Mouse (Mus musculus): Measurements from ENCODE around the gene Nrp1. TPM values are rescaled to one million over a fixed set of nuclear protein-coding genes. Genes with fewer than 3 reads are reported as not detected.

Gene Nrp1
- 48.5 and 55.3 TPM in 2 replicates for polyA plus RNA-seq (2014; fragmentation: Nextera tagmentation; extraction: Ambion mirVana)

DNA sequence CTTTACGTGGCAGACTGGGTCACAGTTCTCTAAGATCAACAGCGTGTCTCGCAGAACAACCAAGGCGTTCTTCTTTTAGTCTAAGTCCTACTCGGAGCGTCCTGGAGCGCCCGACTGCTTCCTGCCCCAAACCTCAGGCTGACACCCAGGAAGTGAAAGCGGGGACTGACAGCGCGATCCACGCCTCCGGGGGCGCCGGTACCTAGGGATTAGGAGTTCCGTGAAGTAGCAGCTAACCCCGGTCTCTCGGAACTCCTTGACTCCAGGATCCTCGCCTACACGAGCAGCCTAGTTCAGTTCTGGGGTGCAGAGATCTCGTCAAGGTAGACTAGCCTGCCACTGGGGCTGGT is at the start of gene Nrp1:
Nrp1 (plus strand) TSS at position 199 of the 350 bp plus-strand sequence.
- peak within 1 kb of the TSS; percentile 87 for H3K27ac ChIP-seq (ENCODE audit: low read depth, low read length)
- H3K4me2 ChIP-seq, result peak within 1 kb of the TSS; percentile 73
- H3K27me3 ChIP-seq (replicated peaks; ENCODE audit: control insufficient read depth, insufficient read depth, low read length), result peaks cover 38% of the 10 kb centered on the region
- no peaks in the 10 kb centered on the region for H3K36me3 ChIP-seq (ENCODE audit: control insufficient read depth, insufficient read depth, low read length)
- ATAC-seq (replicated peaks; ENCODE audit: low FRiP score) (no peak), DNase-seq (ENCODE audit: low spot score) (no peak)
- H3K4me3 ChIP-seq (ENCODE audit: low read depth, low read length), result peak within 1 kb of the TSS; percentile 68
- H3K4me1 ChIP-seq (replicated peaks; ENCODE audit: control insufficient read depth, insufficient read depth, low read length), result 0 out of 2 replicates have a peak, but pooled peaks cover 2% of the 10 kb centered on the region
- peak within 1 kb of the TSS; percentile 70 for H3K9ac ChIP-seq (ENCODE audit: low read depth, low read length)
- H3K9me3 ChIP-seq (ENCODE audit: control insufficient read depth, low read length), result no peaks in the 10 kb centered on the region
- 1% methylated on average over 21 of the region's 21 CpGs for WGBS

DNA sequence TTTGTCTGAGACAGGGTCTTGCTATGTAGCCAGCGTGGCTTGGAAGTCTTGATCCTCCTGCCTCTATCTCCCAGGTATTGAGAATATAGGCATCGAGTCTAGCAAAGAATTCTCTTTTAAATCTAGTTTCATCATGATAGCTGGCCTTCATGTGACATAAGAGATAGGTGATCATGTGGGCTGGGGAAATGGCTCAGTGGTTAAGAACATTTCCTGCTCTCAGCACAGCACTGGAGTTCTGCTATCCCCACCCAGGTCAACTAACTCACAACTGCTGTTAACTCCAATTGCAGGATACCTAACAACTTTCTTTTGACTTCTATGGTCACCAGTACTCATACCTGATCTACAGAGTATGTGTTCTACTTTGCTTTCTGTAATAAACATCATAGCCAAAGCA is 37.6 kb upstream of the Nrp1 start:
- H3K9me3 ChIP-seq (ENCODE audit: control insufficient read depth, low read length), result no peaks in the 10 kb centered on the region
- H3K4me1 ChIP-seq (replicated peaks; ENCODE audit: control insufficient read depth, insufficient read depth, low read length), result no peaks in the 10 kb centered on the region
- WGBS, result 73% methylated on average over 2 of the region's 2 CpGs
- no peaks in the 10 kb centered on the region for H3K36me3 ChIP-seq (ENCODE audit: control insufficient read depth, insufficient read depth, low read length)
- H3K4me3 ChIP-seq (ENCODE audit: low read depth, low read length), result no peak overlapping the region
- DNase-seq (ENCODE audit: low spot score) (no peak), ATAC-seq (replicated peaks; ENCODE audit: low FRiP score) (no peak)
- no peak overlapping the region for H3K9ac ChIP-seq (ENCODE audit: low read depth, low read length)
- no peaks in the 10 kb centered on the region for H3K27me3 ChIP-seq (replicated peaks; ENCODE audit: control insufficient read depth, insufficient read depth, low read length)
- no peak overlapping the region for H3K27ac ChIP-seq (ENCODE audit: low read depth, low read length)
- H3K4me2 ChIP-seq, result no peak overlapping the region

DNA sequence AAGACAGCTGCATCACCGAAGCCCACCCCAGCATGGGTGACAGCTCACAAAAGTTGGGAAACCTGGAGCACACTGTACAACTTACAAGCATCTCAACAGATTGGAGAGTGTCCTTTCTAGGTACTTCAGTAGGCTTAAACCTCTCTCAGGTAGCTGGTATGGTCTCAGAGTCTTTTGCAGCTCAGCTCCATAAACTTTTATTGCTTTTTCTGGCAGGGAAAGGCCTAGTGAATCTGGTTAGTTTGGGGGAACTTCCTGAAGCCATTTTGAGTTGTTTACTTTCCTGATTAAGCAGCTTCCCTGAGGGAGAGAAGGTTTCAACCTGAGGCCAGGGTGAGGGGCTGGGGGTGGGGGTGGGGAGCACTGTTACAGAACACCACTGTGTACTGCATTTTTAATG is 31.1 kb upstream of the Nrp1 start:
- DNase-seq (ENCODE audit: low spot score), result no peak
- no peak overlapping the region for H3K9ac ChIP-seq (ENCODE audit: low read depth, low read length)

DNA sequence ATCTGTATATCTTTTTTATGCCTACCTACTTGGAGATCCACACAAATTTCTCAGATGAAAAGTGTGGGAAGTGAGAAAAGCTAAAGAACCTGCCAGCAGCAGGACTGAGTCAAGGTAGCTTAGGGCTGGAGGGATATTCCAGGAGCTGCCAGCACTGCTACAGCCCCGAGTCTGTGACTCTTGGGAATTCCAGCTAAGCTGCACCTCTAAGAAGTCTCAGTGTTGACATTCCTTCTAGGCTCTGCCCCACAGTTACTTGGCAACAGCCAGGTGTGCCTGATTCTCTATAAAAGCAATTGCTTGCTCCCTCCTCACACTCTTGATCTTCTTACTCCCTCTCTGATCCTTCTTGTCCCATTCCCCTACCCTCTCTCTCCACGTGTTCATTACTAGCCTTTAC is 30.5 kb upstream of the Nrp1 start:
- Histone ChIP-seq H3K9me3 (ENCODE audit: control insufficient read depth, low read length) (no peaks in the 10 kb centered on the region), H3K36me3 (ENCODE audit: control insufficient read depth, insufficient read depth, low read length) (no peaks in the 10 kb centered on the region), H3K27me3 (replicated peaks; ENCODE audit: control insufficient read depth, insufficient read depth, low read length) (no peaks in the 10 kb centered on the region), H3K4me1 (replicated peaks; ENCODE audit: control insufficient read depth, insufficient read depth, low read length) (no peaks in the 10 kb centered on the region), H3K4me3 (ENCODE audit: low read depth, low read length) (no peak overlapping the region), H3K27ac (ENCODE audit: low read depth, low read length) (no peak overlapping the region), H3K4me2 (no peak overlapping the region), H3K9ac (ENCODE audit: low read depth, low read length) (no peak overlapping the region)
- DNase-seq (ENCODE audit: low spot score), result no peak
- ATAC-seq (replicated peaks; ENCODE audit: low FRiP score), result no peak
- WGBS, result 33% methylated on average over 2 of the region's 2 CpGs

More for the DNA sequence above, 31.1 kb upstream of the Nrp1 start:
- no peak overlapping the region for H3K27ac ChIP-seq (ENCODE audit: low read depth, low read length)
- ATAC-seq (replicated peaks; ENCODE audit: low FRiP score), result no peak
- H3K9me3 ChIP-seq (ENCODE audit: control insufficient read depth, low read length), result no peaks in the 10 kb centered on the region
- no peak overlapping the region for H3K4me3 ChIP-seq (ENCODE audit: low read depth, low read length)
- no peaks in the 10 kb centered on the region for H3K27me3 ChIP-seq (replicated peaks; ENCODE audit: control insufficient read depth, insufficient read depth, low read length)
- WGBS, result 80% methylated on average over 1 of the region's 1 CpGs
- H3K4me1 ChIP-seq (replicated peaks; ENCODE audit: control insufficient read depth, insufficient read depth, low read length), result no peaks in the 10 kb centered on the region
- H3K36me3 ChIP-seq (ENCODE audit: control insufficient read depth, insufficient read depth, low read length), result no peaks in the 10 kb centered on the region
- no peak overlapping the region for H3K4me2 ChIP-seq

DNA sequence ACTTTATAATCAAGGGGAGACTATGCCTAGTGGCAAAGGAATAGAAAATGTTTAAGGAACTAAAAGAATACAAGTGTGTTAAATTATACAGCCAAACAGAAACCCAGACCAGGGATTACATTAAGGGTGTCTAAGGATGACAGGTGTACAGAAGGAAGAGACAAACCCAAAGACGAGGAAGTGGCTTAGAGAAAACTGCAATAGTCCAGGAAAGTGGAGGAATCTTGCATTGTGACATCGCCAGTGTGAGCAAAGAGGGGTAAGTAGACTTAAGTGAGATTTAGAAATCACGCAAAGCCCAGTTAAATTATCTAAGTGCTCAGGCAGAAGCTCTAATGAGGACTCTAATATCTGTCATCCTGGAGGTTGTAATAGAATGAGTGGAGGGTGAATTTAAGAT is 28.9 kb upstream of the Nrp1 start:
- Histone ChIP-seq H3K9me3 (ENCODE audit: control insufficient read depth, low read length) (no peaks in the 10 kb centered on the region), H3K27me3 (replicated peaks; ENCODE audit: control insufficient read depth, insufficient read depth, low read length) (no peaks in the 10 kb centered on the region), H3K4me2 (no peak overlapping the region), H3K9ac (ENCODE audit: low read depth, low read length) (no peak overlapping the region), H3K4me1 (replicated peaks; ENCODE audit: control insufficient read depth, insufficient read depth, low read length) (no peaks in the 10 kb centered on the region), H3K27ac (ENCODE audit: low read depth, low read length) (no peak overlapping the region), H3K36me3 (ENCODE audit: control insufficient read depth, insufficient read depth, low read length) (no peaks in the 10 kb centered on the region), H3K4me3 (ENCODE audit: low read depth, low read length) (no peak overlapping the region)
- DNase-seq (ENCODE audit: low spot score) (no peak), ATAC-seq (replicated peaks; ENCODE audit: low FRiP score) (no peak)
- 80% methylated on average over 3 of the region's 3 CpGs for WGBS

DNA sequence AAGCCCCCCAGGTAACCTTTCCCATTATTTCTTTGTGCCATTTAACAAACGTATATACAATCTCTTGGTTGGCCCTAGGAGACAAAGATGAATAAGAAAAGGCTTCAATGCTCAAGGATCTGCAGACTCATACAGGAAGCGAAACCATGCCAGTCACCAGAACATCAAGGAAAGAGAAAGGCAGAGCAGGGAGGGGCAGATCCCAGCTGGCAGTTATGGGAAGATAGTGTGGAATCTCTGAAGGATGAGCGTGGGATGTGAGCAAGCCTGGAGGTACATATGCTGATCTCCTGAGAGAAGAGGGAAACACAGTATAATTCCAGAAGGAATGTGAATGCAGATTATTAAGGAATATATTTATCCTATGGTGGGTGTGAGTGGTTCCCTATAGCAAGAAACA is 22.4 kb upstream of the Nrp1 start:
- H3K4me2 ChIP-seq, result no peak overlapping the region
- no peak overlapping the region for H3K27ac ChIP-seq (ENCODE audit: low read depth, low read length)
- no peaks in the 10 kb centered on the region for H3K9me3 ChIP-seq (ENCODE audit: control insufficient read depth, low read length)
- ATAC-seq (replicated peaks; ENCODE audit: low FRiP score) (no peak), DNase-seq (ENCODE audit: low spot score) (no peak)
- no peak overlapping the region for H3K4me3 ChIP-seq (ENCODE audit: low read depth, low read length)
- H3K27me3 ChIP-seq (replicated peaks; ENCODE audit: control insufficient read depth, insufficient read depth, low read length), result no peaks in the 10 kb centered on the region
- H3K36me3 ChIP-seq (ENCODE audit: control insufficient read depth, insufficient read depth, low read length), result no peaks in the 10 kb centered on the region
- H3K9ac ChIP-seq (ENCODE audit: low read depth, low read length), result no peak overlapping the region
- WGBS, result 80% methylated on average over 3 of the region's 3 CpGs
- no peaks in the 10 kb centered on the region for H3K4me1 ChIP-seq (replicated peaks; ENCODE audit: control insufficient read depth, insufficient read depth, low read length)

DNA sequence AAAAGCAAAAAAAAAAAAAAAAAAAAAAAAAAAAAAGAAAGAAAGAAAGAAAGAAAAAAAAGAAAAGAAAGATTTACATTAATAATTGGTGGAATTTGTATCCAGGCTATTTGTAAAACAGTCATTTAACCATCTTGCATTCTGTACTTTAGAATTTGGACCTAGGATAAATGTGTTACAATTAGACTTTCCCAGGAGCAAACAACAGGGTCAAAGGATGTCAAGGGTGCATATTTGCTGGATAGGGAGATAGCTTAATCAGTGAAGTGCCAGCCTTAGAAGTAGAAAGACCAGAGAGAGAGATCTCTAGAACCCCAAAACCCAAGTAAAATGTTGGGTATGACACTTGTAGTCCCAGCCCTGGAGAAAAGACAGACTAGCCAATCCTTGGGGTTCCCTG is 19.5 kb upstream of the Nrp1 start:
- H3K27me3 ChIP-seq (replicated peaks; ENCODE audit: control insufficient read depth, insufficient read depth, low read length), result no peaks in the 10 kb centered on the region
- ATAC-seq (replicated peaks; ENCODE audit: low FRiP score) (no peak), DNase-seq (ENCODE audit: low spot score) (no peak)
- H3K27ac ChIP-seq (ENCODE audit: low read depth, low read length), result no peak overlapping the region
- H3K9me3 ChIP-seq (ENCODE audit: control insufficient read depth, low read length), result no peaks in the 10 kb centered on the region
- H3K36me3 ChIP-seq (ENCODE audit: control insufficient read depth, insufficient read depth, low read length), result no peaks in the 10 kb centered on the region
- no peak overlapping the region for H3K4me3 ChIP-seq (ENCODE audit: low read depth, low read length)
- H3K4me1 ChIP-seq (replicated peaks; ENCODE audit: control insufficient read depth, insufficient read depth, low read length), result no peaks in the 10 kb centered on the region
- H3K4me2 ChIP-seq, result no peak overlapping the region
- H3K9ac ChIP-seq (ENCODE audit: low read depth, low read length), result no peak overlapping the region

DNA sequence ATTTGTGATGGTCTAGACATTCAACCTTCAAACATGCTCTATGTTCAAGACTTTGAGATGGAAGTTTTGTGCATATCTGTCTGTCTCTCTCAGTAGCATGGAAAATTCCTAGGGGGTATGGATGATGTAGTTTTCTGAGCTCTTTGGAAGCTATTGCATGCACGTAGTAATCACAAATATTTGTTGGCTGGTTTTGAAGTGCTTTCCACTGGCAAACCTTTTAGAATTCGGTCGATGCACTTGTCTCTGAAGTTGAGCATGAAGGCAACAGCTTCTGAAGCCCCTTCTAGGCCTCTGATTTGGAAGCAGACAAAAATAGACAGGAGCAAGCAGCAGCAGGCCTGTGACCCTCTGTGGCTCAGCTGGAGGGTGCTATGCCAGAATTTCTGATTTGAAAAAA is 18.9 kb upstream of the Nrp1 start:
- H3K4me2 ChIP-seq, result no peak overlapping the region
- no peak for DNase-seq (ENCODE audit: low spot score)
- WGBS, result 85% methylated on average over 3 of the region's 3 CpGs
- H3K4me3 ChIP-seq (ENCODE audit: low read depth, low read length), result no peak overlapping the region
- no peak overlapping the region for H3K27ac ChIP-seq (ENCODE audit: low read depth, low read length)
- no peak for ATAC-seq (replicated peaks; ENCODE audit: low FRiP score)
- no peaks in the 10 kb centered on the region for H3K4me1 ChIP-seq (replicated peaks; ENCODE audit: control insufficient read depth, insufficient read depth, low read length)
- H3K9me3 ChIP-seq (ENCODE audit: control insufficient read depth, low read length), result no peaks in the 10 kb centered on the region
- no peaks in the 10 kb centered on the region for H3K27me3 ChIP-seq (replicated peaks; ENCODE audit: control insufficient read depth, insufficient read depth, low read length)
- no peaks in the 10 kb centered on the region for H3K36me3 ChIP-seq (ENCODE audit: control insufficient read depth, insufficient read depth, low read length)
- no peak overlapping the region for H3K9ac ChIP-seq (ENCODE audit: low read depth, low read length)

DNA sequence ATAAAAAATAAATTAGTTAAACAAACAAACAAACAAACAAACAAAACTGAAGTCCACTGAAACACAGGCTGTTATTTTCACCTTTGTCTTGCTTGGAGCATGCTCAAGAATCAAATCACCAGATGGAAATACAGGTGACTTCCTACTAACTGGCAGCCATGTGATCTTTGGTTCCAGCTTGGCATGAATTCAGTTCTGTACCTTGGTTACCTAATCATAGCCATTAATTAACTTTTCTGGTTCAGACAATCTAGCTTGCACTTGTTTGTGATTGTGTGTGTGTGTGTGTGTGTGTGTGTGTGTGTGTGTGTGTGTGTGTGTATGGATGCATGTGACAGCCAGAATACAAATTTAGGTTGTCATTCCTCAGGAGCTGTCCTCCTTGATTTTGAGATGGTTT is 8.0 kb upstream of the Nrp1 start:
- no peak overlapping the region for H3K27ac ChIP-seq (ENCODE audit: low read depth, low read length)
- no peak for ATAC-seq (replicated peaks; ENCODE audit: low FRiP score)
- no peak overlapping the region for H3K9ac ChIP-seq (ENCODE audit: low read depth, low read length)
- no peak overlapping the region for H3K4me2 ChIP-seq
- H3K36me3 ChIP-seq (ENCODE audit: control insufficient read depth, insufficient read depth, low read length), result no peaks in the 10 kb centered on the region
- H3K9me3 ChIP-seq (ENCODE audit: control insufficient read depth, low read length), result no peaks in the 10 kb centered on the region
- H3K4me3 ChIP-seq (ENCODE audit: low read depth, low read length), result no peak overlapping the region
- no peaks in the 10 kb centered on the region for H3K4me1 ChIP-seq (replicated peaks; ENCODE audit: control insufficient read depth, insufficient read depth, low read length)
- DNase-seq (ENCODE audit: low spot score), result no peak
- no peaks in the 10 kb centered on the region for H3K27me3 ChIP-seq (replicated peaks; ENCODE audit: control insufficient read depth, insufficient read depth, low read length)

Data from liver, embryonic 11.5 days (tissue).